Mouse (Mus musculus) bone marrow, adult 2 months (tissue): ENCODE results near the gene Apold1.

Experiments
- CTCF ChIP-seq: fragments of 200-500 bp; IDR thresholded peaks from 2 replicates; pipeline ENCODE4 v1.5.1; 2011; ENCODE audit warnings: low read length, control low read depth; ENCODE audit not compliant: control insufficient read depth, insufficient read depth
- POLR2A ChIP-seq: fragments of 200-500 bp; IDR thresholded peaks from 2 replicates; pipeline ENCODE4 v1.6.1; 2011; ENCODE audit warnings: low read depth, mild to moderate bottlenecking, control low read depth, low read length, borderline replicate concordance; ENCODE audit not compliant: control insufficient read depth

DNA sequence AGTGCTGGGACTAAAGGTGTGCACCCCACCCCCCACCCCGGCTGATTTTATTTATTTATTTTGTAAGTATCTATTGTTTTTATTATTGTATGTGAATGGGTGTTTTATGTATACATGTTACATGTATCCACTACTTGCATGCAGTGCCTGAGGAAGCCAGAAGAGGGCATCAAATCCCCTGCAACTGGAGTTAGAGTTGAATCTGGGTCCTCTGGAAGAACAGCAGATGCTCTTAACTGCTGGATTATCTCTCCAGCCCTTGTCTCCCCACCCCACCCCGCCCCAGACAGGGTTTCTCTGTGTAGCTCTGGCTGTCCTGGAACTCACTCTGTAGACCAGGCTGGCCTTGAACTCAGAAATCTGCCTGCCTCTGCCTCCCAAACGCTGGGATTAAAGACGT is 25.1 kb upstream of the Apold1 start:
- TF ChIP-seq POLR2A (no peak), CTCF (no peak)
